Mouse (Mus musculus): ENCODE measurements around the gene Cmss1. TPM values are rescaled to one million over a fixed set of nuclear protein-coding genes. Genes with fewer than 3 reads are reported as not detected.

Cmss1 gene
- total RNA-seq, 2 experiments from 2014 or later: 20.1 to 22.0 TPM

GRCm38 (mm10) chr16:57314236-57314635, 292.4 kb downstream of the Cmss1 start:
- no peak for TF ChIP-seq CTCF (IDR thresholded peaks at IDR 0.05)
- H3K27ac ChIP-seq: no peak overlapping the region
- no peak for DNase-seq (ENCODE audit: extremely low spot score in 1 of 2, low spot score in 2 of 2)
- no peak overlapping the region for H3K4me3 ChIP-seq
- intact Hi-C loops (cut with DNase I): no loop called here

GRCm38 (mm10) chr16:57313487-57313886, 293.2 kb downstream of the Cmss1 start:
- DNase-seq (ENCODE audit: extremely low spot score in 1 of 2, low spot score in 2 of 2): no peak
- no peak overlapping the region for H3K27ac ChIP-seq
- intact Hi-C loops (cut with DNase I): no loop called here
- no peak overlapping the region for H3K4me3 ChIP-seq
- TF ChIP-seq CTCF (IDR thresholded peaks at IDR 0.05): no peak

GRCm38 (mm10) chr16:57312130-57312529, 294.5 kb downstream of the Cmss1 start:
- no peak for TF ChIP-seq CTCF (IDR thresholded peaks at IDR 0.05)
- intact Hi-C loops (cut with DNase I): no loop called here

GRCm38 (mm10) chr16:57305463-57305862, 301.2 kb downstream of the Cmss1 start:
- no peak overlapping the region for H3K4me3 ChIP-seq
- H3K27ac ChIP-seq: no peak overlapping the region
- TF ChIP-seq CTCF (IDR thresholded peaks at IDR 0.05): no peak
- intact Hi-C loops (cut with DNase I): loop anchor here (1.0 kb wide), 1 partner anchor 37 kb away; no protein-coding TSS in a partner anchor
- DNase-seq (ENCODE audit: extremely low spot score in 1 of 2, low spot score in 2 of 2): no peak

More at GRCm38 (mm10) chr16:57312130-57312529, 294.5 kb downstream of the Cmss1 start:
- H3K4me3 ChIP-seq: no peak overlapping the region
- H3K27ac ChIP-seq: no peak overlapping the region
- no peak for DNase-seq (ENCODE audit: extremely low spot score in 1 of 2, low spot score in 2 of 2)

- intact Hi-C loops (cut with DNase I): no loop called here
- no peak overlapping the region for H3K4me3 ChIP-seq
- TF ChIP-seq CTCF (IDR thresholded peaks at IDR 0.05): no peak
- no peak for DNase-seq (ENCODE audit: extremely low spot score in 1 of 2, low spot score in 2 of 2)
- H3K27ac ChIP-seq: no peak overlapping the region
Observed at GRCm38 (mm10) chr16:57303716-57304115, 302.9 kb downstream of the Cmss1 start.

- Histone ChIP-seq H3K27ac (no peak overlapping the region), H3K4me3 (no peak overlapping the region)
- no peak for TF ChIP-seq CTCF (IDR thresholded peaks at IDR 0.05)
- no peak for DNase-seq (ENCODE audit: extremely low spot score in 1 of 2, low spot score in 2 of 2)
- intact Hi-C loops (cut with DNase I): no loop called here
Observed at GRCm38 (mm10) chr16:57302792-57303698, 303.6 kb downstream of the Cmss1 start.

GRCm38 (mm10) chr16:57301512-57302115, 305.1 kb downstream of the Cmss1 start:
- intact Hi-C loops (cut with DNase I): no loop called here
- Histone ChIP-seq H3K4me3 (no peak overlapping the region), H3K27ac (peak overlapping the region; percentile 5; the same call in 1 of the 2 replicates)
- TF ChIP-seq CTCF (IDR thresholded peaks at IDR 0.05): no peak
- DNase-seq (ENCODE audit: extremely low spot score in 1 of 2, low spot score in 2 of 2): no peak

GRCm38 (mm10) chr16:57295216-57295934, 311.3 kb downstream of the Cmss1 start:
- H3K27ac ChIP-seq: no peak overlapping the region
- no peak for DNase-seq (ENCODE audit: extremely low spot score in 1 of 2, low spot score in 2 of 2)
- TF ChIP-seq CTCF (IDR thresholded peaks at IDR 0.05): no peak
- intact Hi-C loops (cut with DNase I): no loop called here
- H3K4me3 ChIP-seq: no peak overlapping the region

GRCm38 (mm10) chr16:57292765-57293164, 313.9 kb downstream of the Cmss1 start, which contains the start of gene Tmem30c:
TSS of gene Tmem30c (minus strand) at chr16:57292865.
- DNase-seq (ENCODE audit: extremely low spot score in 1 of 2, low spot score in 2 of 2): no peak
- intact Hi-C loops (cut with DNase I): no loop called here
- TF ChIP-seq CTCF (IDR thresholded peaks at IDR 0.05): no peak
- H3K27ac ChIP-seq: no peak within 1 kb of the TSS
- no peak within 1 kb of the TSS for H3K4me3 ChIP-seq

- H3K4me3 ChIP-seq: no peak overlapping the region
- no peak for DNase-seq (ENCODE audit: extremely low spot score in 1 of 2, low spot score in 2 of 2)
- intact Hi-C loops (cut with DNase I): no loop called here
- H3K27ac ChIP-seq: no peak overlapping the region
- TF ChIP-seq CTCF (IDR thresholded peaks at IDR 0.05): no peak
Observed at GRCm38 (mm10) chr16:57292296-57292695, 314.4 kb downstream of the Cmss1 start.

- intact Hi-C loops (cut with DNase I): no loop called here
- peak; percentile 3 for TF ChIP-seq CTCF (IDR thresholded peaks at IDR 0.05)
- H3K4me3 ChIP-seq: no peak overlapping the region
- H3K27ac ChIP-seq: no peak overlapping the region
- DNase-seq (ENCODE audit: extremely low spot score in 1 of 2, low spot score in 2 of 2): no peak
Observed at GRCm38 (mm10) chr16:57291696-57292095, 315.0 kb downstream of the Cmss1 start.

- no peak for DNase-seq (ENCODE audit: extremely low spot score in 1 of 2, low spot score in 2 of 2)
- TF ChIP-seq CTCF (IDR thresholded peaks at IDR 0.05): no peak
Observed at GRCm38 (mm10) chr16:57281417-57281816, 325.2 kb downstream of the Cmss1 start.

More at GRCm38 (mm10) chr16:57281417-57281816, 325.2 kb downstream of the Cmss1 start:
- Histone ChIP-seq H3K4me3 (no peak overlapping the region), H3K27ac (no peak overlapping the region)
- intact Hi-C loops (cut with DNase I): no loop called here

All from left cerebral cortex, adult 2 months (tissue).